Mouse (Mus musculus) intestine, postnatal 0 days (tissue): ENCODE measurements around the gene Lama2. TPM values are rescaled to one million over a fixed set of nuclear protein-coding genes. Genes with fewer than 3 reads are reported as not detected.

Experiments used
- ATAC-seq: fragments of 200-750 bp; cut with Nextera tagmentation; 2 replicates; pipeline ENCODE4 v1.8.0; 2017; ENCODE audit warnings: mild to moderate bottlenecking, moderate TSS enrichment, moderate library complexity
- H3K27ac ChIP-seq: fragments of 300-500 bp; sonication (generic); 2 replicates; pipeline ENCODE4 v1.5.1; 2014; ENCODE audit warnings: mild to moderate bottlenecking, low read depth, low read length, moderate library complexity
- H3K27me3 ChIP-seq: fragments of 300-500 bp; sonication (generic); replicated peaks from 2 replicates; pipeline ENCODE4 v1.6.1; 2014; ENCODE audit warnings: low read length, mixed read lengths; ENCODE audit not compliant: control insufficient read depth, insufficient read depth
- H3K36me3 ChIP-seq: fragments of 300-500 bp; sonication (generic); 2 replicates; pipeline ENCODE4 v1.6.1; 2014; ENCODE audit warnings: mild to moderate bottlenecking, moderate library complexity; ENCODE audit not compliant: control insufficient read depth, insufficient read depth
- H3K4me1 ChIP-seq: fragments of 300-500 bp; sonication (generic); replicated peaks from 2 replicates; pipeline ENCODE4 v1.6.1; 2014; ENCODE audit warnings: antibody characterized with exemption, low read length, mixed read lengths; ENCODE audit not compliant: control insufficient read depth, insufficient read depth
- H3K4me2 ChIP-seq: fragments of 300-500 bp; sonication (generic); replicated peaks from 2 replicates; pipeline ENCODE4 v1.6.1; 2014; ENCODE audit warnings: low read depth, mild to moderate bottlenecking, moderate library complexity
- H3K4me3 ChIP-seq: fragments of 300-500 bp; sonication (generic); 2 replicates; pipeline ENCODE4 v1.5.1; 2014; ENCODE audit warnings: low read depth, low read length
- H3K9ac ChIP-seq: fragments of 300-500 bp; sonication (generic); 2 replicates; pipeline ENCODE4 v1.6.1; 2014; ENCODE audit warnings: mild to moderate bottlenecking, low read depth, low read length
- H3K9me3 ChIP-seq: fragments of 300-500 bp; sonication (generic); 2 replicates; pipeline ENCODE4 v1.6.1; 2016; ENCODE audit warnings: mixed run types; ENCODE audit not compliant: control insufficient read depth
- CTCF ChIP-seq: sonication (generic); IDR thresholded peaks from 2 replicates; pipeline ENCODE4 v1.5.1; 2016; ENCODE audit warnings: low read depth, mild to moderate bottlenecking, control low read depth, antibody characterized with exemption, moderate library complexity
- WGBS: fragments of 180-500 bp; shearing (Covaris S2); extraction: QIAGEN DNeasy Blood & Tissue Kit; methylation state at CpG from one replicate; pipeline ENCODE4 v1.1.7; 2014; 5-methylcytosine and 5-hydroxymethylcytosine counted together
- polyA plus RNA-seq: library from polyadenylated mRNA; unstranded; fragments of >200 nt; fragmentation: Nextera tagmentation; extraction: Ambion mirVana; gene quantifications from 2 replicates; pipeline ENCODE4 v1.2.1, GENCODE M21; 2015

Gene Lama2
- polyA plus RNA-seq, 1 experiment from 2014 or later = 6.9 TPM

- Histone ChIP-seq H3K4me1 (no peaks in the 10 kb centered on the region), H3K36me3 (no peaks in the 10 kb centered on the region), H3K27ac (no peak overlapping the region), H3K27me3 (no peaks in the 10 kb centered on the region), H3K9ac (no peak overlapping the region), H3K4me2 (no peak overlapping the region), H3K4me3 (no peak overlapping the region), H3K9me3 (no peaks in the 10 kb centered on the region)
- 57% methylated on average over 2 of the region's 2 CpGs for WGBS
- no peak for TF ChIP-seq CTCF
- no peak for ATAC-seq
Observed at GRCm38 (mm10) chr10:27264713-27265112, 354.8 kb downstream of the Lama2 start.

GRCm38 (mm10) chr10:27249741-27250140 lies 369.8 kb downstream of the Lama2 start:
- Histone ChIP-seq H3K9ac (no peak overlapping the region), H3K4me1 (no peaks in the 10 kb centered on the region), H3K4me2 (no peak overlapping the region), H3K9me3 (no peaks in the 10 kb centered on the region), H3K36me3 (no peaks in the 10 kb centered on the region), H3K27me3 (no peaks in the 10 kb centered on the region), H3K4me3 (no peak overlapping the region), H3K27ac (no peak overlapping the region)
- no peak for ATAC-seq
- 67% methylated on average over 1 of the region's 1 CpGs for WGBS
- TF ChIP-seq CTCF = no peak

- Histone ChIP-seq H3K4me1 (no peaks in the 10 kb centered on the region), H3K4me3 (no peak overlapping the region), H3K27ac (no peak overlapping the region), H3K27me3 (no peaks in the 10 kb centered on the region), H3K4me2 (no peak overlapping the region), H3K9me3 (no peaks in the 10 kb centered on the region), H3K36me3 (no peaks in the 10 kb centered on the region), H3K9ac (no peak overlapping the region)
- no peak for TF ChIP-seq CTCF
- 66% methylated on average over 4 of the region's 4 CpGs for WGBS
- ATAC-seq = no peak
Observed at GRCm38 (mm10) chr10:27234755-27235154, 384.8 kb downstream of the Lama2 start.

- 82% methylated on average over 5 of the region's 5 CpGs for whole genome bisulfite sequencing
Observed at GRCm38 (mm10) chr10:27233577-27233976, 386.0 kb downstream of the Lama2 start.

GRCm38 (mm10) chr10:27223815-27224375 lies 395.7 kb downstream of the Lama2 start:
- Histone ChIP-seq H3K4me2 (no peak overlapping the region), H3K9me3 (no peaks in the 10 kb centered on the region), H3K27me3 (no peaks in the 10 kb centered on the region), H3K4me3 (no peak overlapping the region), H3K4me1 (no peaks in the 10 kb centered on the region), H3K36me3 (no peaks in the 10 kb centered on the region), H3K27ac (no peak overlapping the region), H3K9ac (no peak overlapping the region)
- TF ChIP-seq CTCF = no peak
- ATAC-seq = no peak
- WGBS = 28% methylated on average over 8 of the region's 8 CpGs

More at GRCm38 (mm10) chr10:27233577-27233976, 386.0 kb downstream of the Lama2 start:
- Histone ChIP-seq H3K4me1 (no peaks in the 10 kb centered on the region), H3K9ac (no peak overlapping the region), H3K36me3 (no peaks in the 10 kb centered on the region), H3K27me3 (no peaks in the 10 kb centered on the region), H3K27ac (no peak overlapping the region), H3K4me2 (no peak overlapping the region), H3K9me3 (no peaks in the 10 kb centered on the region), H3K4me3 (no peak overlapping the region)
- no peak for ATAC-seq
- TF ChIP-seq CTCF = no peak

GRCm38 (mm10) chr10:27222639-27223315 lies 396.8 kb downstream of the Lama2 start:
- Histone ChIP-seq H3K27me3 (no peaks in the 10 kb centered on the region), H3K4me1 (no peaks in the 10 kb centered on the region), H3K4me2 (no peak overlapping the region), H3K4me3 (no peak overlapping the region), H3K9ac (no peak overlapping the region), H3K36me3 (no peaks in the 10 kb centered on the region), H3K27ac (no peak overlapping the region), H3K9me3 (no peaks in the 10 kb centered on the region)
- TF ChIP-seq CTCF = no peak
- no peak for ATAC-seq
- 61% methylated on average over 6 of the region's 6 CpGs for WGBS
